Comparison of ENCODE assay signal across 9 mouse cellular contexts in the genomic region with DNA sequence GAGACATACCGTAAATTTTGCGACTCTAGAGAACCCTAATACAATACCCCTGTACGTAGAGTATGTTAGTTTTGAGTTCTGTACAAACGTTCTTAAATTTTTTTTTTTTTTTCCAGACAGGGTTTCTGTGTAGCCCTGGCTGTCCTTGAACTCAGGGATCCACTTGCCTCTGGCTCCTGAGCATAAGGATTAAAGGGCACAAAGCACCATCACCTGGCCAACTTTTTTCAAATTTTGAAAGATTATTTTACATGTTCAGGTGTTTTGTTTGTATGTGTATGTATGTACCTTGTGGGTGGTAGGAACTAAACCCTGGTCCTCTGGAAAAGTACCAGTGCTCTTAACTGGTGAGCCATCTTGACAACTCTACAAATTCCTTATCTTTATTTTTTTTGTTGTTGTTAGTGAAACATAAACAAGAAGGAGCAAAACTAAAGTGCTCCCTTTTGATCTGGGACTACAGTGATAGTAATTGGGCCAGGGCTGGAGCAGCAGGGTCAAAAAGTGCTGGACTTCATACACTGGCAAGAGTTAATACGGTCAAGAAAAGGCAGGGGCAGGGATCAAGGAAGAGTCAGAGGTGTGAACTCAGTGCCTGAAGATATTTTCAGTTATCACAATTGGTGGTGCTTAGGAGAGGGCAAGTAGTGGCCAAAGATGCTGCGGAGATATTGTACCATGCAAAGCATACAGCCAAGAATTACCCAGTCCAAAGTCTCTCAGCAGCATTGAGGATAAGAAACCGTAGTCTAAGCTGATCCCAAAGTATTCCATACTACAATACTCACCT. TPM values are rescaled to one million over a fixed set of nuclear protein-coding genes. Genes with fewer than 3 reads are reported as not detected.
DNase-seq lines count a peak whose midpoint lies in the region; ATAC-seq and TF ChIP-seq lines count a peak whose summit lies in the region.
"Had no signal": no experiment of that assay in that cellular context is flagged by ENCODE, and none has a peak within 500 bp of the region (broad histone marks: within the 10 kb centered on the region; RNA-seq: fewer than 3 reads in every experiment).

No protein-coding gene starts in this region.

- no peak overlapping the region for H3K9ac ChIP-seq in heart, embryonic 16.5 days (ENCODE audit: low read length)
- H3K9ac ChIP-seq in forebrain, embryonic 14.5 days (ENCODE audit: low read length) = no peak overlapping the region
- H3K9ac ChIP-seq in liver, embryonic 16.5 days (ENCODE audit: low read depth, low read length) = no peak overlapping the region; the same call in 1 of the 2 replicates

- H3K4me3 ChIP-seq in heart, embryonic 16.5 days (ENCODE audit: low read length) = no peak overlapping the region
- H3K4me3 ChIP-seq in G1E (ENCODE audit: low read depth, low read length) = peak overlapping the region; percentile 24; the same call in 1 of the 2 replicates
- no peak overlapping the region for H3K4me3 ChIP-seq in forebrain, embryonic 14.5 days (ENCODE audit: low read depth, low read length)
- H3K4me3 ChIP-seq in liver, embryonic 16.5 days (ENCODE audit: low read depth, low read length) = no peak overlapping the region

- WGBS in heart, embryonic 16.5 days = 83% methylated on average over 7 of the region's 7 CpGs
- 94% methylated on average over 7 of the region's 7 CpGs for WGBS in forebrain, embryonic 14.5 days
- WGBS in liver, embryonic 16.5 days (ENCODE audit: insufficient replicate concordance) = 81% methylated on average over 7 of the region's 7 CpGs

- TF ChIP-seq CTCF in G1E (IDR thresholded peaks at IDR 0.05; ENCODE audit: low read depth, low read length) = no peak

- H3K27me3 ChIP-seq in heart, embryonic 16.5 days (ENCODE audit: control insufficient read depth, insufficient read depth, low read length) = no peaks in the 10 kb centered on the region
- H3K27me3 ChIP-seq in G1E (ENCODE audit: insufficient read depth, low read length) = no peaks in the 10 kb centered on the region
- no peaks in the 10 kb centered on the region for H3K27me3 ChIP-seq in forebrain, embryonic 14.5 days (replicated peaks; ENCODE audit: control insufficient read depth, insufficient read depth, low read length)
- H3K27me3 ChIP-seq in liver, embryonic 16.5 days (ENCODE audit: control insufficient read depth, insufficient read depth, low read depth, low read length) = no peaks in the 10 kb centered on the region

- H3K9me3 ChIP-seq in heart, embryonic 16.5 days (replicated peaks; ENCODE audit: control insufficient read depth, low read length) = no peaks in the 10 kb centered on the region
- no peaks in the 10 kb centered on the region for H3K9me3 ChIP-seq in G1E (replicated peaks)
- no peaks in the 10 kb centered on the region for H3K9me3 ChIP-seq in forebrain, embryonic 14.5 days (replicated peaks; ENCODE audit: control insufficient read depth, low read length)
- H3K9me3 ChIP-seq in liver, embryonic 16.5 days (replicated peaks; ENCODE audit: control insufficient read depth, low read length) = no peaks in the 10 kb centered on the region

- H3K36me3 ChIP-seq in heart, embryonic 16.5 days (ENCODE audit: control insufficient read depth, insufficient read depth) = no peaks in the 10 kb centered on the region; the same call in 1 of the 2 replicates
- H3K36me3 ChIP-seq in G1E (replicated peaks) = peaks cover 25% of the 10 kb centered on the region
- H3K36me3 ChIP-seq in forebrain, embryonic 14.5 days (ENCODE audit: control insufficient read depth, insufficient read depth, low read length) = no peaks in the 10 kb centered on the region
- H3K36me3 ChIP-seq in liver, embryonic 16.5 days (ENCODE audit: control insufficient read depth, insufficient read depth) = peaks cover 2% of the 10 kb centered on the region

- H3K4me2 ChIP-seq in heart, embryonic 16.5 days (ENCODE audit: low read depth, low read length) = peak overlapping the region; percentile 85; the same call in 1 of the 2 replicates
- peak overlapping the region; percentile 70 for H3K4me2 ChIP-seq in forebrain, embryonic 14.5 days (ENCODE audit: low read length)
- peak overlapping the region; percentile 77 for H3K4me2 ChIP-seq in liver, embryonic 16.5 days (ENCODE audit: low read depth, low read length)

- H3K4me1 ChIP-seq in heart, embryonic 16.5 days (ENCODE audit: control insufficient read depth, insufficient read depth, low read length) = peaks cover 26% of the 10 kb centered on the region
- peaks cover 44% of the 10 kb centered on the region for H3K4me1 ChIP-seq in G1E (ENCODE audit: insufficient read depth, low read depth, low read length)
- peaks cover 21% of the 10 kb centered on the region for H3K4me1 ChIP-seq in forebrain, embryonic 14.5 days (ENCODE audit: control insufficient read depth, insufficient read depth, low read length)
- H3K4me1 ChIP-seq in liver, embryonic 16.5 days (ENCODE audit: control insufficient read depth, low read depth, low read length) = peaks cover 27% of the 10 kb centered on the region

- H3K27ac ChIP-seq in heart, embryonic 16.5 days (ENCODE audit: low read length) = no peak overlapping the region
- H3K27ac ChIP-seq in forebrain, embryonic 14.5 days (ENCODE audit: low read depth, low read length) = no peak overlapping the region
- peak overlapping the region; percentile 14; the same call in 1 of the 2 replicates for H3K27ac ChIP-seq in liver, embryonic 16.5 days (ENCODE audit: low read length)

- ATAC-seq in heart, embryonic 16.5 days (replicated peaks; ENCODE audit: extremely low read depth, insufficient read depth, low FRiP score) = no peak
- ATAC-seq in G1E (ENCODE audit: extremely low read depth, insufficient number of reproducible peaks, low FRiP score, poor library complexity, severe bottlenecking) = no peak
- no peak for ATAC-seq in forebrain, embryonic 14.5 days
- ATAC-seq in liver, embryonic 16.5 days (ENCODE audit: low read depth) = no peak
- no peak for ATAC-seq in frontal cortex, adult (ENCODE audit: low TSS enrichment)

- no peak for DNase-seq in heart, adult 8-10 months (ENCODE audit: low spot score)
- DNase-seq in G1E (ENCODE audit: low spot score) = no peak
- no peak for DNase-seq in forebrain, embryonic 14.5 days (ENCODE audit: low spot score)
- DNase-seq in right cerebral cortex, postnatal 25 days = no peak
- no peak for DNase-seq in kidney, postnatal 4 days
- DNase-seq: right cerebral cortex, postnatal 4 days had no signal

RNA-seq across cellular contexts. Expression of a gene that starts 1.8 kb away (rescaled TPM):
- 49.1 and 57.7 TPM in 2 replicates for polyA plus RNA-seq in heart, embryonic 16.5 days (2015; fragmentation: Nextera tagmentation; extraction: Ambion mirVana)
- total RNA-seq in heart, adult 8-10 months (2022) = 100 to 1,000 TPM in 2 of 4 experiments, 10 to 100 TPM in 2; 88.0 to 125 (median 101) TPM
- 27.3 and 32.6 TPM in 2 replicates for total RNA-seq in G1E (2014; fragmentation: Nextera tagmentation)
- 23.8 and 26.4 TPM in 2 replicates for total RNA-seq in G1E (2017)
- 1.3 and 2.4 TPM in 2 replicates for polyA plus RNA-seq in G1E (2012)
- 21.6 and 28.2 TPM in 2 replicates for polyA plus RNA-seq in forebrain, embryonic 14.5 days (2014; fragmentation: Nextera tagmentation; extraction: Ambion mirVana)
- 37.1 and 39.3 TPM in 2 replicates for polyA plus RNA-seq in liver, embryonic 16.5 days (2015; fragmentation: Nextera tagmentation; extraction: Ambion mirVana)

RNA-seq across cellular contexts. Expression of a gene that starts 1.9 kb away (rescaled TPM):
- 116 and 124 TPM in 2 replicates for polyA plus RNA-seq in heart, embryonic 16.5 days (2015; fragmentation: Nextera tagmentation; extraction: Ambion mirVana)
- total RNA-seq in heart, adult 8-10 months (2022) = 10 to 100 TPM; 44.3 to 55.0 (median 52.5) TPM
- total RNA-seq in G1E (2014; fragmentation: Nextera tagmentation) (313 and 324 TPM in 2 replicates), G1E (2017) (250 and 310 TPM in 2 replicates)
- polyA plus RNA-seq in G1E (2012) = 577 and 846 TPM in 2 replicates
- 292 and 293 TPM in 2 replicates for polyA plus RNA-seq in forebrain, embryonic 14.5 days (2014; fragmentation: Nextera tagmentation; extraction: Ambion mirVana)
- 53.0 and 58.0 TPM in 2 replicates for polyA plus RNA-seq in liver, embryonic 16.5 days (2015; fragmentation: Nextera tagmentation; extraction: Ambion mirVana)

RNA-seq across cellular contexts. Expression of a gene that starts 42.3 kb away (rescaled TPM):
- polyA plus RNA-seq in heart, embryonic 16.5 days (2015; fragmentation: Nextera tagmentation; extraction: Ambion mirVana) = 5.7 and 6.4 TPM in 2 replicates
- 1 to 10 TPM; 3.0 to 4.8 (median 3.4) TPM for total RNA-seq in heart, adult 8-10 months (2022)
- not detected in 2 replicates for total RNA-seq in G1E (2014; fragmentation: Nextera tagmentation)
- 0.33 TPM in 1 of 2 replicates, not detected in the other for total RNA-seq in G1E (2017)
- not detected in 2 replicates for polyA plus RNA-seq in G1E (2012)
- polyA plus RNA-seq in forebrain, embryonic 14.5 days (2014; fragmentation: Nextera tagmentation; extraction: Ambion mirVana) = 3.1 and 4.7 TPM in 2 replicates
- 17.8 and 19.7 TPM in 2 replicates for polyA plus RNA-seq in liver, embryonic 16.5 days (2015; fragmentation: Nextera tagmentation; extraction: Ambion mirVana)

RNA-seq across cellular contexts. Expression of a gene that starts 57.9 kb away (rescaled TPM):
- 224 and 231 TPM in 2 replicates for polyA plus RNA-seq in heart, embryonic 16.5 days (2015; fragmentation: Nextera tagmentation; extraction: Ambion mirVana)
- total RNA-seq in heart, adult 8-10 months (2022) = 100 to 1,000 TPM; 264 to 407 (median 333) TPM
- total RNA-seq in G1E (2014; fragmentation: Nextera tagmentation) = not detected in 2 replicates
- total RNA-seq in G1E (2017) = 0.35 and 1.0 TPM in 2 replicates
- polyA plus RNA-seq in G1E (2012) = not detected in 2 replicates
- 1.8 TPM in 2 replicates for polyA plus RNA-seq in forebrain, embryonic 14.5 days (2014; fragmentation: Nextera tagmentation; extraction: Ambion mirVana)
- 1.3 and 1.9 TPM in 2 replicates for polyA plus RNA-seq in liver, embryonic 16.5 days (2015; fragmentation: Nextera tagmentation; extraction: Ambion mirVana)
